Mouse (Mus musculus) layer of hippocampus, postnatal 36 days (tissue): Measurements from ENCODE around the gene Cdk5r1. TPM values are rescaled to one million over a fixed set of nuclear protein-coding genes. Genes with fewer than 3 reads are reported as not detected.

ENCODE experiments used
- DNase-seq, 2 experiments: peaks; one replicate each; pipeline ENCODE4 v3.0.0; 2022
- total RNA-seq, 2 experiments: library from RNA; stranded (reverse); gene quantifications; 2 replicates each; pipeline ENCODE4 v1.2.3; 2021

Cdk5r1 gene
- total RNA-seq, 2 experiments from 2014 or later: 226 to 242 TPM

- no peak for DNase-seq
These were observed 27.9 kb downstream of the Cdk5r1 start for GRCm38 (mm10) chr11:80504519-80505385.

- DNase-seq: no peak
These were observed 28.8 kb downstream of the Cdk5r1 start for GRCm38 (mm10) chr11:80505581-80505980.

DNA sequence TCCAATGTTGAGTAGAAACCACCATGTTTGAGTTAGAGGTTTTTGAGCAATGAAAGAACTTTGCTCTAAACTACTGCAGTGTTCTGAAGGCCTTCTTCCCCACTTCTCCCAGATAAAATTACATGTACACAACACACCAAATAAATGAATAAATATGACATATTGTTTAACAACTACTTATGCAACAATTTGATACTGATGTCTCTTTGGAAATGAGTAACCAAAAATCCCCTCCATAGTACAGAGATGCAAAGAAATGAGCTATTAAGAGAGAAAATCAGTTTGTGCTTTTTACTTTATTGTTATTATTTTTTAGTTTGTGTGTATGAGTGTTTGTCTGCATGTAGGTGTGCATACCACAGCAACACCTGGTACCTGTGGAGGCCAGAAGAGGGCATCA is 29.7 kb downstream of the Cdk5r1 start:
- no peak for DNase-seq

- DNase-seq: no peak
These were observed 31.0 kb downstream of the Cdk5r1 start for GRCm38 (mm10) chr11:80507791-80508190.

- DNase-seq: no peak
These were observed 31.7 kb downstream of the Cdk5r1 start for GRCm38 (mm10) chr11:80508361-80509175.

- DNase-seq: no peak
These were observed 32.3 kb downstream of the Cdk5r1 start for GRCm38 (mm10) chr11:80509176-80509506.

GRCm38 (mm10) chr11:80510124-80510523 is 33.3 kb downstream of the Cdk5r1 start:
- DNase-seq: no peak

DNA sequence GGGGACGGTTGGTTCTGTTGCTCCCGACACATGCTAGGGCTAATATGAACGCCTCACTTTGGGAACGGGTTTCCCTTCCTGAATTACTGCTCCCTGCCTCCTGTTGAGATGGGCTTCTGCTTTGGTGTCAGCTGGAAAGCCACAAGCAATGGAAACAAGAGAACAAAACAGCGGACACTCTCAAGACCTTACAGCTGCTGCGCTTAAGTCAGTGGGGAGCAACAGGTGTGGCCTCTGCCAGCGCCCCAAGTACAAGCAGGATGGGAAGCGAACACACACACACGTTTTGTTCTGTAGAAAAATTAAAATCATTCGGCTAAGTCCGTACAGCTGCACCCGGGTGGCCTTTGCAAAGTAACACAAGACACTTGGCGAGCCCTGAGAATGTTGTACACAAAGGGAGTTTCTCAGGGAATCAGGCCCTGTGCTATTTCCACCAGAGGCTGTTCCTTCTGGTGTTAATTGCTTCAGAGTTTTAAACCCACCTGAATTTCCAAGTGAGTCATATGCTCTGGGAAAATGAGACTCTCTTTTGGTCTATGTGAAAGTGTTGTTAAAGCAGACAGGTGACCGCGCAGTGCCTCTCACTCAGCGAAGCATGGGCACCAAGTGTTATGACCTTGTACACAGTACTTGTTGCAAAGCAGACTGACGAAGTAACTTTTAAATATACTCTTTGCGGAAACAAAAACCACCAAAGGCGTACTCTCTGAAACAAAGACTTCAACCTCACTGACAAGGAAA is 35.7 kb downstream of the Cdk5r1 start:
- no peak for DNase-seq

DNA sequence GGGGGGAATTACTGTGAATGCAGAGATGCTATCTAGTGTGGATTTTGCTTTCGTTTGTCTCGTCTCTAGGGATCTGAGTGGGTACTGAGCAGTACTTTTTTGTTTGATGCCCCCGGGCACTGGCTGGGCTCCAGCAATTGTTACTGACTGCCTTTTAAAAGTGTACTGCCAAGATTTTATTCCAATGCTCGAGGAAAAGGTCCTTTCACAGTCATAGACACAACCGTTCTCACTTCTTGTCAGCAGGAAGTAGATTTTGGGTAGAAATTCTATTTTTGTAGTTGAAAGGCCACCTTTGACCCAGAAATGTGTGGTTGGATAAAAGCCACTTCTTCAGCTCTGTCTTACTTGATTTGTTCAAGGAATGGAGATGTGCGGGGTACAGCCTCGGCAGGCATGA is 37.0 kb downstream of the Cdk5r1 start:
- DNase-seq: no peak

DNA sequence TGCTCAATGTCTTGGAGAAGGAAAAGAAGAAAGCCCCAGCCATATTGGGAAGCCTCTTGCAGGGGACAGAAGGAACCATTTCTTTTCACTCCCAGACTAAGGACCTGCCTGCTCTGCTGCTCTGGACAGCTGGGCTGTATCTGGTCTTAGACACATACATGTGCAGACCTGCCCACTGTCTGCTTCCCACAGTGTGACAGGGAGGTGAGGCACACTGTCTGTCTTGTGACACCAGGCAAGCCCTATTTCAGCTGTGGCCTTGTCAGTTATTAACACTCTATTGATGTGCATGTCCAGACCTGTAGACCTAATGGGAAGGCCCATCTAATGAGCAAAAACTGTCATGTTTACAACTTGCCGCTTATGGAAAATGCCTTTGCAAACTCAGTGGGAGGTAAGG is 38.5 kb downstream of the Cdk5r1 start:
- DNase-seq: no peak

- DNase-seq: no peak
These were observed 39.1 kb downstream of the Cdk5r1 start for GRCm38 (mm10) chr11:80515895-80516294.

GRCm38 (mm10) chr11:80518421-80519367 is 41.9 kb downstream of the Cdk5r1 start:
- peak; percentile 62 to 67 for DNase-seq

GRCm38 (mm10) chr11:80521148-80521547 is 44.3 kb downstream of the Cdk5r1 start:
- no peak for DNase-seq

DNA sequence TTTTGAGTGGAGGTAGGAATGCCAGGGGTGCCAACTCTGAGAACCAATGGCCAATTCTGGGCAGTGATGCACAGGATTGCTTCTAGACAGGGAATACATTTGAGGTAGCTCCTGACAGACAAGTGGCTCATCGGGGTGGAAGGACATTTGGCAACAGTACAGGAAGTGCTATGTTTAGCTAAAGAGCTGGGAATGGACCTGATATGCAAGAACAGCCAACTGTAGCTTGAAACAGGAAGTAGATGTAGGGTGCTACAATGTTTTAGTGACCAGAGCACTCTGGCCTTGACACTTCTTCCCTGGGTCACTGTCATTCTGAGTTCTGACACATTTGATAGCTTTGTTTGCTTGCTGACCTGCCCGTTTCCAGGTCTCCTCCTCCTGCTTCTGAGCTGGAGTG is 46.0 kb downstream of the Cdk5r1 start:
- DNase-seq: no peak

- DNase-seq: no peak
These were observed 46.6 kb downstream of the Cdk5r1 start for GRCm38 (mm10) chr11:80523410-80523809.

DNA sequence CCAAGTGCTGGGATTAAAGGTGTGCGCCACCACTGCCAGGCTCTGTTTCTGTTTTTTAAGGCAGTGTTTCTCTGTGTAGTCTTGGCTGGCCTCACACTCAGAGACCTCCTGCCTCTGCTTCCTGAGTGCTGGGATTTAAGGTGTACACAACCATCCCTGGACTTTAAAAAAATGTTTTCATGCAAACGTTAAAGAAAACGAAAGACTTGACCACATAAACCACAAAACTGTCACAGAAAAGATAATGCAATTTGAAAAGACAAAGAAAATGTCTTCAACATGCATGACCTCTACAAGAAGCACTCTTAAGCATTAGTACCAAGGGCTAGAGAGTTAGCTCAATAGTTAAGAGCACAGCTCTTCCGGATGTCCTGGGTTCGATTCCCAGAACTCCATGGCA is 47.4 kb downstream of the Cdk5r1 start:
- DNase-seq: no peak

DNA sequence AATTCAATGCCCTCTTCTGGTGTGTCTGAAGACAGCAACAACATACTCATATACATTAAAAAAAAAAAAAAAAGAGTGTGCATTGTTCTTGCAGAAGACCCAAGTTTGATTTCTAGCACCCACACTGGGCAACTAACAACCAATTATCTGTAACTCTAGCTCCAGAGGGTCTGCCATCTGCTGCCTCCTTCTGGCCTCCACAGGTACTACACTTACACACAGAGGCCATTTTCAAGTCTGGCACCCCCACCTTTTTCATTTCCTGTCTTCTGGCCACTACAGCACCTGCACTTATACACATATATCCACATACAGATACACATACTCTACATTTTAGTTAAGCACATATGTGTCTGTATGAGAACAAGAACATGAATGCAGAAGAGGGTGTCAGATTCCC is 50.9 kb downstream of the Cdk5r1 start:
- DNase-seq: no peak

DNA sequence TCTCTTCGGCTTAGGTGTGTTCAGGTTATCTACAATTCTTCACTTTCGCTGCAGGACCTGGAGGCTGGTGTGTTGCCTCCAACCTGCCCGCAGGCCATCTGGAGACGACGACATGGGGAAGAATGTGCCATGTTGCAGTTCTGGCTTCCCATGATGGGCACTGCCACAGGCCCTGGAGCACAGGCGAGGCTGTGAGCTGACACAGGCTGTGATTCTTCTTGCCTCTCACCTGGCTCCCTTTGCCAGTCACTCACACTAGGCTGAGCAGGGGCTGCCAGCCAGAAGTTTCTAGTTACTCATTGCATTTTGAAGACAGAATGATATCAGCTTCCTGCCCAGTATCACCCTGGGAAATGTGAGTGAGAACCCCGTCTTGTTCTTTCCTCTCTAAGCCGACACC is 52.3 kb downstream of the Cdk5r1 start:
- DNase-seq: no peak
